Mouse (Mus musculus): ENCODE measurements around the gene Btbd19. TPM values are rescaled to one million over a fixed set of nuclear protein-coding genes. Genes with fewer than 3 reads are reported as not detected.
A peak's percentile ranks its signal among the peaks of the same experiment; 100 is the strongest.

The Btbd19 gene
- polyA plus RNA-seq (2012; rRNA removed) (16.0 and 23.0 TPM in 2 replicates), polyA plus RNA-seq (2014; fragmentation: Nextera tagmentation; extraction: Ambion mirVana) (5.0 and 6.2 TPM in 2 replicates)

DNA sequence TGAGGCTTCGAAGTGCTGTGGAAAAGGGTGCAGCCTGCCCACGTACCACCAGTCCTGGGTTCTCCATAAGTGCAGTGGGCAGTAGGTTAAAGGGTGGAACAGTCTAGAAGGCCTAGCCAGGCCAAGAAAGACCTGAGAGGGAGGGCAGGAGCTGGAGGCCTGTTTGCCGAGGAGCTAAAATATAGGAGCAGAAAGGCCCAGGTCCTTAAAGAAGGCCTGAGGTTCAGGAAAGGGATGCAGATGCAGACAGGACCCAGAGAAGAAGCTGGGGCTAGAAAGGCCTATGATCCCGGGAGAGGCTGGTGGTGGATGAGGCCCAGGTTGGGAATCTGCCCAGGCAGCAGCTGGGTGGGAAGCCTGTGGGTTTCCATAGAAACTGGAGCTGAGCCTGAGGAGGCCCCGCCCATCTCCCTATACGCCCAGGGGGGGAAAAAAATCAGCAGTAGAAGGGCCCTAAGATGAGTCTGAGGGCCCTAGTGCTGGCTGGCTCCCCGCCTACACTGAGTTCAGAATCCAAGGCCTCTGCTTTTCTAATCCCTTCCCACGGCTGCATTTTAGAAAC, at the start of gene Btbd19:
TSS of gene Btbd19 (minus strand) at position 378 of the 562 bp plus-strand sequence.
- 37% methylated on average over 6 of the region's 8 CpGs for WGBS
- DNase-seq (ENCODE audit: low spot score) (peak; percentile 87), ATAC-seq (ENCODE audit: low FRiP score, low read depth) (peak; percentile 71)
- Histone ChIP-seq H3K27ac (replicated peaks; ENCODE audit: low read depth, low read length) (peak within 1 kb of the TSS; percentile 86), H3K4me2 (replicated peaks; ENCODE audit: low read depth, low read length, severe bottlenecking) (peak within 1 kb of the TSS; percentile 28), H3K27me3 (ENCODE audit: control insufficient read depth, insufficient read depth, low read length) (no peaks in the 10 kb centered on the region), H3K36me3 (ENCODE audit: control insufficient read depth, insufficient read depth, low read length) (peaks cover 6% of the 10 kb centered on the region; the same call in 1 of the 2 replicates), H3K4me1 (ENCODE audit: control insufficient read depth, insufficient read depth, low read length) (peaks cover 19% of the 10 kb centered on the region), H3K4me3 (replicated peaks; ENCODE audit: low read length) (no peak within 1 kb of the TSS), H3K9me3 (ENCODE audit: control insufficient read depth, low read length) (no peaks in the 10 kb centered on the region), H3K9ac (ENCODE audit: low read depth, low read length, severe bottlenecking) (peak within 1 kb of the TSS; percentile 46)
- TF ChIP-seq POLR2A (IDR thresholded peaks at IDR 0.05; ENCODE audit: borderline replicate concordance, extremely low read depth, insufficient read depth, insufficient read length), result no peak

DNA sequence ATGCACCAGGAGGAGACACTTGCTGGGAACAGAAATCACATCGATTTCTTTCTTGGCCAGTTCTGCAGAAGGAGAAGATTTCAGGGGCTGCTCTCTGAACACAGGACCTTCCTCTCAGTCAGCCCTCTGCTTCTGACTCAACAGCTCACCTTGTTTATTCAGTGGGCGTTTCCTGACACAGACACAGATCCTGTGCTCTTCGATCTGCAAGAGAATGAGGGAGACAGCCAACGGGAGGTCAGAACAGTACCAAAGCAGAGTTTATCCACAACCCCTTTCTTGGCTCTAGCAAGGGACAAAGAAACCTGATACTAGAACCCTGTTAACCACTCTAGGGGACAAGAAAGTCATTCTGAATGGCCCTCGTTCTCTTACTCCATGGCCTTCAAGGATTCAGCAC, 44.4 kb upstream of the Btbd19 start:
- H3K4me2 ChIP-seq (replicated peaks; ENCODE audit: low read depth, low read length, severe bottlenecking), result no peak overlapping the region
- no peaks in the 10 kb centered on the region for H3K4me1 ChIP-seq (ENCODE audit: control insufficient read depth, insufficient read depth, low read length)
- WGBS, result 94% methylated on average over 5 of the region's 5 CpGs
- peaks cover 88% of the 10 kb centered on the region for H3K36me3 ChIP-seq (ENCODE audit: control insufficient read depth, insufficient read depth, low read length)
- no peaks in the 10 kb centered on the region for H3K27me3 ChIP-seq (ENCODE audit: control insufficient read depth, insufficient read depth, low read length)
- no peaks in the 10 kb centered on the region for H3K9me3 ChIP-seq (ENCODE audit: control insufficient read depth, low read length)
- no peak for TF ChIP-seq POLR2A (IDR thresholded peaks at IDR 0.05; ENCODE audit: borderline replicate concordance, extremely low read depth, insufficient read depth, insufficient read length)
- H3K4me3 ChIP-seq (replicated peaks; ENCODE audit: low read length), result no peak overlapping the region
- ATAC-seq (ENCODE audit: low FRiP score, low read depth), result no peak
- no peak overlapping the region for H3K9ac ChIP-seq (ENCODE audit: low read depth, low read length, severe bottlenecking)
- H3K27ac ChIP-seq (replicated peaks; ENCODE audit: low read depth, low read length), result no peak overlapping the region
- DNase-seq (ENCODE audit: low spot score), result no peak

DNA sequence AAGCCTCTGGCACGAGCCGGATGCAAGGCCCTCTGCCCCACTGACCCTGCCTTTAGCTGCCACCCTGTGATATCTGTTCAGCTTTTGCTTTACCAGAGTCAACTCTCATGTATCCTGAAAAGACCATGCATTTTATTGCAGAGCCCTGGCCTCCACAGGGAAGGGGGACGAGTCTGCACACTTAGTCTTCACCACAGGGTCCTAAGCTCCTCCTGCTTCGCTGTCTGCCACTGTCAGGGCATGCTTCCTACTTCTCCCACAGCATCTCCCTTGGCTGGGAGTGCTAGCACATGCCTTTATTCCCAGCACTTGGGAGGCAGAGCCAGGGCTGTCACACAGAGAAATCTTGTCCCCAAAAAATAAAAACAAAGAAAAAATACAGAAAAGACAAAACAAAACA, 35.7 kb upstream of the Btbd19 start:
- no peaks in the 10 kb centered on the region for H3K9me3 ChIP-seq (ENCODE audit: control insufficient read depth, low read length)
- H3K4me3 ChIP-seq (replicated peaks; ENCODE audit: low read length), result no peak overlapping the region
- no peak for DNase-seq (ENCODE audit: low spot score)
- no peak overlapping the region for H3K4me2 ChIP-seq (replicated peaks; ENCODE audit: low read depth, low read length, severe bottlenecking)
- H3K36me3 ChIP-seq (ENCODE audit: control insufficient read depth, insufficient read depth, low read length), result peaks cover 57% of the 10 kb centered on the region
- no peaks in the 10 kb centered on the region for H3K4me1 ChIP-seq (ENCODE audit: control insufficient read depth, insufficient read depth, low read length)
- no peak for ATAC-seq (ENCODE audit: low FRiP score, low read depth)
- H3K27ac ChIP-seq (replicated peaks; ENCODE audit: low read depth, low read length), result no peak overlapping the region
- WGBS, result 54% methylated on average over 4 of the region's 4 CpGs
- H3K9ac ChIP-seq (ENCODE audit: low read depth, low read length, severe bottlenecking), result no peak overlapping the region
- H3K27me3 ChIP-seq (ENCODE audit: control insufficient read depth, insufficient read depth, low read length), result no peaks in the 10 kb centered on the region
- TF ChIP-seq POLR2A (IDR thresholded peaks at IDR 0.05; ENCODE audit: borderline replicate concordance, extremely low read depth, insufficient read depth, insufficient read length), result no peak

DNA sequence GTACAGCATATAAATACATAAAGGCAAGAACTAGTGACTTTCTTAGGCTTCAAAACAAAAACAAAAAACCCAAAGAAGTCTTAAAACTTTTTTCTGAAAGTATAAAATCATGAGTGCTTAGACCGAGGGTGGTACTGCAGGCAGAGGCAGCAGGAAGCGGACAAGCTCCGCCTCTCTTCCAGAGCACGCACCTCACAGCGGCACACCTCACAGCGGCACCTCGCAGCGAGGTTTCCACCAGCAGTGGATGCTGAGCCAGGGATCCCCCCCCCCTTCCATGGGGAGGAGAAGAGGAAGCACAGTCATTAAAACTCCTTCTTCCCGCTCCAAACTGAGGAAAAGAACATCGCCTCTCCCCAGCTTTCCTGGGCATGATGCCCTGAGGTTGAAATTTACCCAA, 34.1 kb upstream of the Btbd19 start:
- no peak for TF ChIP-seq POLR2A (IDR thresholded peaks at IDR 0.05; ENCODE audit: borderline replicate concordance, extremely low read depth, insufficient read depth, insufficient read length)
- ATAC-seq (ENCODE audit: low FRiP score, low read depth), result no peak
- H3K36me3 ChIP-seq (ENCODE audit: control insufficient read depth, insufficient read depth, low read length), result peaks cover 48% of the 10 kb centered on the region
- no peaks in the 10 kb centered on the region for H3K9me3 ChIP-seq (ENCODE audit: control insufficient read depth, low read length)
- H3K4me2 ChIP-seq (replicated peaks; ENCODE audit: low read depth, low read length, severe bottlenecking), result no peak overlapping the region
- H3K27me3 ChIP-seq (ENCODE audit: control insufficient read depth, insufficient read depth, low read length), result no peaks in the 10 kb centered on the region
- no peak overlapping the region for H3K27ac ChIP-seq (replicated peaks; ENCODE audit: low read depth, low read length)
- no peak overlapping the region for H3K9ac ChIP-seq (ENCODE audit: low read depth, low read length, severe bottlenecking)
- 75% methylated on average over 10 of the region's 10 CpGs for WGBS
- no peaks in the 10 kb centered on the region for H3K4me1 ChIP-seq (ENCODE audit: control insufficient read depth, insufficient read depth, low read length)
- no peak for DNase-seq (ENCODE audit: low spot score)
- H3K4me3 ChIP-seq (replicated peaks; ENCODE audit: low read length), result no peak overlapping the region

DNA sequence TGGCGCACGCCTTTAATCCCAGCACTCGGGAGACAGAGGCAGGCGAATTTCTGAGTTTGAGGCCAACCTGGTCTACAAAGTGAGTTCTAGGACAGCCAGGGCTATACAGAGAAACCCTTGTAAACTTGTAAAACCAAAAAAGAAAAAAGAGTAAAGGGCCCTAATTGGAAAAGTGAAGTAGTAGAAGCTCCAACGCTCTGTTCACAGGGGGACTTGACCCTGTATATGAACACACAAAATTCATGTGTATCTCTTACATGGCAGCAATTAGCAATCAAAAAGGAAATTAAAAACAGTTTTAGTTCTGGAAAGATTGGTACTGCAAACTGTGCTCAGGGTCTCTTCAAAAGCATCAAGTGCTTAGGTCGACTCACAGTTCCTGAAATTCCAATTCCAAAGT, 30.8 kb upstream of the Btbd19 start:
- Histone ChIP-seq H3K9me3 (ENCODE audit: control insufficient read depth, low read length) (no peaks in the 10 kb centered on the region), H3K27me3 (ENCODE audit: control insufficient read depth, insufficient read depth, low read length) (no peaks in the 10 kb centered on the region), H3K4me3 (replicated peaks; ENCODE audit: low read length) (peak overlapping the region; percentile 99), H3K36me3 (ENCODE audit: control insufficient read depth, insufficient read depth, low read length) (peaks cover 51% of the 10 kb centered on the region), H3K27ac (replicated peaks; ENCODE audit: low read depth, low read length) (peak overlapping the region; percentile 27; the same call in 1 of the 2 replicates), H3K4me2 (replicated peaks; ENCODE audit: low read depth, low read length, severe bottlenecking) (peak overlapping the region; percentile 93), H3K4me1 (ENCODE audit: control insufficient read depth, insufficient read depth, low read length) (0 out of 2 replicates have a peak, but pooled peaks cover 4% of the 10 kb centered on the region), H3K9ac (ENCODE audit: low read depth, low read length, severe bottlenecking) (peak overlapping the region; percentile 98)
- WGBS, result 28% methylated on average over 6 of the region's 6 CpGs
- ATAC-seq (ENCODE audit: low FRiP score, low read depth) (no peak), DNase-seq (ENCODE audit: low spot score) (no peak)
- no peak for TF ChIP-seq POLR2A (IDR thresholded peaks at IDR 0.05; ENCODE audit: borderline replicate concordance, extremely low read depth, insufficient read depth, insufficient read length)

Measured in limb, embryonic 14.5 days (tissue).